Comparison of ENCODE assay signal across 11 mouse cellular contexts in genomic region chr10:77729241-77729640, GRCm38 (mm10). TPM values are rescaled to one million over a fixed set of nuclear protein-coding genes. Genes with fewer than 3 reads are reported as not detected.
DNase-seq lines count a peak whose midpoint lies in the region; ATAC-seq and TF ChIP-seq lines count a peak whose summit lies in the region.
"Had no signal": no experiment of that assay in that cellular context is flagged by ENCODE, and none has a peak within 500 bp of the region (broad histone marks: within the 10 kb centered on the region; RNA-seq: fewer than 3 reads in every experiment).

No protein-coding gene starts in this region.

- H3K36me3 ChIP-seq in hindbrain, postnatal 0 days (ENCODE audit: insufficient read depth, low read length) = no peaks in the 10 kb centered on the region
- H3K36me3 ChIP-seq in hindbrain, embryonic 14.5 days (replicated peaks; ENCODE audit: control insufficient read depth, insufficient read depth) = no peaks in the 10 kb centered on the region
- H3K36me3 ChIP-seq: liver, embryonic 13.5 days had no signal

- TF ChIP-seq CTCF in hindbrain, postnatal 0 days (IDR thresholded peaks at IDR 0.05; ENCODE audit: low read depth) = peak; percentile 34
- TF ChIP-seq CTCF in embryonic fibroblast, embryonic 13.5 days (IDR thresholded peaks at IDR 0.05; ENCODE audit: borderline replicate concordance, insufficient read depth, low read length) = 0 out of 2 replicates have a peak, but pooled peaks have one; percentile 19

- no peak for DNase-seq in hindbrain, postnatal 0 days (ENCODE audit: low spot score)
- no peak for DNase-seq in hindbrain, embryonic 14.5 days (ENCODE audit: low spot score)
- peak; percentile 27 for DNase-seq in 3T3-L1 (ENCODE audit: low read depth, low spot score)
- peak; percentile 24 for DNase-seq in MEL-GATA-1-ER (ENCODE audit: extremely low read depth, low read depth)
- DNase-seq in spleen, postnatal 36 days (ENCODE audit: low spot score in 2 of 2) = no peak
- DNase-seq in right cerebral cortex, postnatal 4 days = no peak
- no peak for DNase-seq in right cerebral cortex, adult 18-20 months
- DNase-seq: liver, embryonic 13.5 days had no signal

- H3K4me2 ChIP-seq in hindbrain, postnatal 0 days (ENCODE audit: low read depth, low read length) = no peak overlapping the region
- no peak overlapping the region for H3K4me2 ChIP-seq in hindbrain, embryonic 14.5 days (replicated peaks)
- H3K4me2 ChIP-seq: liver, embryonic 13.5 days had no signal

- TF ChIP-seq POLR2A in embryonic fibroblast, embryonic 13.5 days (IDR thresholded peaks at IDR 0.05; ENCODE audit: low read depth, low read length) = no peak

- no peak for ATAC-seq in hindbrain, postnatal 0 days
- ATAC-seq in hindbrain, embryonic 14.5 days (ENCODE audit: low FRiP score) = no peak

- H3K9ac ChIP-seq in hindbrain, postnatal 0 days (replicated peaks; ENCODE audit: low read length) = no peak overlapping the region
- no peak overlapping the region for H3K9ac ChIP-seq in hindbrain, embryonic 14.5 days
- H3K9ac ChIP-seq: liver, embryonic 13.5 days had no signal

- 55% methylated on average over 4 of the region's 4 CpGs for WGBS in hindbrain, postnatal 0 days
- 48% methylated on average over 4 of the region's 4 CpGs for WGBS in hindbrain, embryonic 14.5 days

- H3K9me3 ChIP-seq in hindbrain, postnatal 0 days (ENCODE audit: low read length) = no peaks in the 10 kb centered on the region
- no peaks in the 10 kb centered on the region for H3K9me3 ChIP-seq in hindbrain, embryonic 14.5 days (ENCODE audit: control insufficient read depth, low read length)
- H3K9me3 ChIP-seq: liver, embryonic 13.5 days had no signal

- no peaks in the 10 kb centered on the region for H3K4me1 ChIP-seq in hindbrain, postnatal 0 days (ENCODE audit: insufficient read depth, low read length)
- H3K4me1 ChIP-seq in hindbrain, embryonic 14.5 days (replicated peaks; ENCODE audit: control insufficient read depth, insufficient read depth, low read length) = no peaks in the 10 kb centered on the region
- no peaks in the 10 kb centered on the region for H3K4me1 ChIP-seq in embryonic fibroblast, embryonic 13.5 days (ENCODE audit: control insufficient read depth, insufficient read depth, low read length)
- H3K4me1 ChIP-seq: liver, embryonic 13.5 days had no signal

- no peak overlapping the region for H3K27ac ChIP-seq in hindbrain, postnatal 0 days
- no peak overlapping the region for H3K27ac ChIP-seq in hindbrain, embryonic 14.5 days
- no peak overlapping the region for H3K27ac ChIP-seq in embryonic fibroblast, embryonic 13.5 days (ENCODE audit: insufficient read depth, low read length)
- H3K27ac ChIP-seq: liver, embryonic 13.5 days had no signal

- no peak overlapping the region for H3K4me3 ChIP-seq in hindbrain, postnatal 0 days (ENCODE audit: low read length)
- H3K4me3 ChIP-seq in hindbrain, embryonic 14.5 days (replicated peaks; ENCODE audit: low read length) = no peak overlapping the region
- H3K4me3 ChIP-seq in embryonic fibroblast, embryonic 13.5 days (ENCODE audit: insufficient read depth, low read length) = no peak overlapping the region
- H3K4me3 ChIP-seq: erythroblast, embryonic 14.5 days; liver, embryonic 13.5 days had no signal

- H3K27me3 ChIP-seq in hindbrain, postnatal 0 days (ENCODE audit: insufficient read depth, low read length) = no peaks in the 10 kb centered on the region
- no peaks in the 10 kb centered on the region for H3K27me3 ChIP-seq in hindbrain, embryonic 14.5 days (ENCODE audit: control insufficient read depth, insufficient read depth, low read length)
- H3K27me3 ChIP-seq: liver, embryonic 13.5 days had no signal

RNA-seq across cellular contexts. Expression of gene Gm10100, which starts 3.0 kb away (rescaled TPM):
- not detected in 2 replicates for total RNA-seq in hindbrain, postnatal 0 days (2014; rRNA removed)
- polyA plus RNA-seq in hindbrain, postnatal 0 days (2015; fragmentation: Nextera tagmentation; extraction: Ambion mirVana) = not detected in 2 replicates
- polyA plus RNA-seq in hindbrain, embryonic 14.5 days (2014; fragmentation: Nextera tagmentation; extraction: Ambion mirVana) = not detected in 2 replicates
- polyA plus RNA-seq in embryonic fibroblast, embryonic 13.5 days (2011; ENCODE audit: insufficient read length, low read depth, missing spikeins) = not detected in 2 replicates
- polyA plus RNA-seq: erythroblast, embryonic 14.5 days; heart, postnatal 0 days; liver, embryonic 13.5 days had no signal

RNA-seq across cellular contexts. Expression of gene Krtap12-1, which starts 8.8 kb away (rescaled TPM):
- not detected in 2 replicates for total RNA-seq in hindbrain, postnatal 0 days (2014; rRNA removed)
- polyA plus RNA-seq in hindbrain, postnatal 0 days (2015; fragmentation: Nextera tagmentation; extraction: Ambion mirVana) = not detected in 2 replicates
- polyA plus RNA-seq in hindbrain, embryonic 14.5 days (2014; fragmentation: Nextera tagmentation; extraction: Ambion mirVana) = not detected in 2 replicates
- not detected in 2 replicates for polyA plus RNA-seq in embryonic fibroblast, embryonic 13.5 days (2011; ENCODE audit: insufficient read length, low read depth, missing spikeins)
- polyA plus RNA-seq: erythroblast, embryonic 14.5 days; heart, postnatal 0 days; liver, embryonic 13.5 days had no signal

RNA-seq across cellular contexts. Expression of gene Gm18596, which starts 13.2 kb away (rescaled TPM):
- total RNA-seq in hindbrain, postnatal 0 days (2014; rRNA removed) = not detected in 2 replicates
- polyA plus RNA-seq in hindbrain, postnatal 0 days (2015; fragmentation: Nextera tagmentation; extraction: Ambion mirVana) = not detected in 2 replicates
- polyA plus RNA-seq in hindbrain, embryonic 14.5 days (2014; fragmentation: Nextera tagmentation; extraction: Ambion mirVana) = not detected in 2 replicates
- polyA plus RNA-seq in embryonic fibroblast, embryonic 13.5 days (2011; ENCODE audit: insufficient read length, low read depth, missing spikeins) = not detected in 2 replicates
- polyA plus RNA-seq: erythroblast, embryonic 14.5 days; heart, postnatal 0 days; liver, embryonic 13.5 days had no signal

RNA-seq across cellular contexts. Expression of gene Gm10142, which starts 13.6 kb away (rescaled TPM):
- total RNA-seq in hindbrain, postnatal 0 days (2014; rRNA removed) = not detected in 2 replicates
- polyA plus RNA-seq in hindbrain, postnatal 0 days (2015; fragmentation: Nextera tagmentation; extraction: Ambion mirVana) = not detected in 2 replicates
- polyA plus RNA-seq in hindbrain, embryonic 14.5 days (2014; fragmentation: Nextera tagmentation; extraction: Ambion mirVana) = not detected in 2 replicates
- not detected in 2 replicates for polyA plus RNA-seq in embryonic fibroblast, embryonic 13.5 days (2011; ENCODE audit: insufficient read length, low read depth, missing spikeins)
- polyA plus RNA-seq: erythroblast, embryonic 14.5 days; heart, postnatal 0 days; liver, embryonic 13.5 days had no signal

RNA-seq across cellular contexts. Expression of gene Gm10024, which starts 18.0 kb away (rescaled TPM):
- not detected in 2 replicates for total RNA-seq in hindbrain, postnatal 0 days (2014; rRNA removed)
- not detected in 2 replicates for polyA plus RNA-seq in hindbrain, postnatal 0 days (2015; fragmentation: Nextera tagmentation; extraction: Ambion mirVana)
- polyA plus RNA-seq in hindbrain, embryonic 14.5 days (2014; fragmentation: Nextera tagmentation; extraction: Ambion mirVana) = not detected in 2 replicates
- not detected in 2 replicates for polyA plus RNA-seq in embryonic fibroblast, embryonic 13.5 days (2011; ENCODE audit: insufficient read length, low read depth, missing spikeins)
- polyA plus RNA-seq: erythroblast, embryonic 14.5 days; heart, postnatal 0 days; liver, embryonic 13.5 days had no signal

Comparison
In these comparisons a context has a peak if more than half of its experiments do, and no peak if none do; other contexts are left out.
1. DNase-seq: peak in 3T3-L1 (single experiment) and MEL-GATA-1-ER (single experiment); none in hindbrain, postnatal 0 days (single experiment), hindbrain, embryonic 14.5 days (single experiment), spleen, postnatal 36 days (0 of 2), right cerebral cortex, postnatal 4 days (single experiment) and right cerebral cortex, adult 18-20 months (single experiment).